Mouse (Mus musculus): ENCODE measurements at regions not wholly inside any gene's neighbourhood (a gene's known extent, or its start where the extent isn't known, plus 50 kb on each side); places are given as distances from the start of the nearest gene placed in this dataset.
A peak's percentile ranks its signal among the peaks of the same experiment; 100 is the strongest.
"Not testable (repeated sequence)": the region's sequence is repeated elsewhere in the genome, so short reads cannot be mapped to it uniquely, and the experiment has no call there.

DNA sequence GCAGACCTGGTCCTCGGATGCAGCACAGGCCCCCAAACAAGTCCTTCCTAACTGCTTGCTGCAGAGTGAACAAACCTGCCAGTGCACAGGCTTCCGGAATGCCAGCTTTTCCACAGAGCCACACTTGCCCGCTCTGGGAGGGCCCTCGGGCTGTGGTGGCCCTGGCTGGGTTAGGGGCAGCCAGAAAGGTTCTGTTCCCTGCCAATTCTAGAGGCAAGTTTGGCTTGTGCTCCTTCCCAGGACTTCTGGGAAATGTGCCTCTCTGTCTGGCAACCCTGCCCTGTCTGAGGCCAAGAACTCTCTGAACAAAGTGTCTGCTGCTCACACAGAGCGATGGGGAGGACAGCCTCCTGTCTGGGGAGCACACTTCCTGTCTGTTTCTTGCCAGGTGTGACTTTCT is 66.4 kb downstream of the Xrcc2 start:
- DNase-seq (ENCODE audit: low spot score), result no peak

- DNase-seq (ENCODE audit: low spot score), result no peak
These were observed 67.5 kb downstream of the Xrcc2 start for GRCm38 (mm10) chr5:25638097-25638496.

- DNase-seq (ENCODE audit: low spot score), result no peak
These were observed 72.6 kb downstream of the Xrcc2 start for GRCm38 (mm10) chr5:25632861-25633535.

- DNase-seq (ENCODE audit: low spot score), result no peak
These were observed 75.9 kb downstream of the Xrcc2 start for GRCm38 (mm10) chr5:25629731-25630130.

DNA sequence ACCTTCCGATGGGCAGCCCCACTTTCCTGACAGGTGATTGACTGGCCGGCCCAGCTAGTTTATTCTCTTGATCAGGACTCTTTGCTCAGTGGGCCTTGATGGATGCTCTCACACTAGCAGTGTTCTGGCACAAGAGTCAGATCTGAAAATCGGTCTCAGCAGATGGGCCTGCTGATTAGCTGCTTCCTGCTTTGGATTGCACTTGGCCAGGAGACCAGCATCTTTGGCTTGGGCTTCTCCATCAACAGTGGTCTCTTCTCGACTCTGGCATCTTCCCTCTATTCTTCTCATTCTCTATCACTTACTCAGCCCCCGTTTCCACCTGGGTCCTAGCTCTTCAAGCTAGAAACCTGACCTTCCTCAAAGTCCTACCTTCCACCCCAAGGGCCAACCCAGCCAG is 77.1 kb downstream of the Xrcc2 start:
- DNase-seq (ENCODE audit: low spot score), result no peak

- no peak for DNase-seq (ENCODE audit: low spot score)
These were observed 78.5 kb downstream of the Xrcc2 start for GRCm38 (mm10) chr5:25627086-25627485.

DNA sequence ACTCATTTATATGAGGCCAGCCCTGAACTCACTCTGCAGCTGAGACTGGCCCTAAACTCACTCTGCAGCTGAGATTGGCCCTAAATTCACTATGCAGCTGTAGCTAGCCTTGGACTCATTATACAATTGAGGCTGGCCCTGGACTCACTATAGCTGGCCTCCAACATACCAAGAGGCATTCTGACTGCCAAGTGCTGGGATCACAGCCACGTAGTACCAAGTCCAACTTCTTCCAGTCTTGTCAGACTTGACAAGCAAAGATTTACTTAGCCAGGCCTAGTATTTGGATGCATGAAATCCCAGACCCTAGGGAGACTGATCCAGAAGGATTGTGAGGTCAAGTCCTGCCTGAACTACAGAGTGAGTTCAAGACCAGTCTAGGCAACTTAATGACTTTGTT is 81.6 kb downstream of the Xrcc2 start:
- no peak for DNase-seq (ENCODE audit: low spot score)

- DNase-seq (ENCODE audit: low spot score), result peak; percentile 12
These were observed 85.8 kb downstream of the Xrcc2 start for GRCm38 (mm10) chr5:25619872-25620271.

- DNase-seq (ENCODE audit: low spot score), result not testable (repeated sequence)
These were observed 86.3 kb downstream of the Xrcc2 start for GRCm38 (mm10) chr5:25619337-25619736.

DNA sequence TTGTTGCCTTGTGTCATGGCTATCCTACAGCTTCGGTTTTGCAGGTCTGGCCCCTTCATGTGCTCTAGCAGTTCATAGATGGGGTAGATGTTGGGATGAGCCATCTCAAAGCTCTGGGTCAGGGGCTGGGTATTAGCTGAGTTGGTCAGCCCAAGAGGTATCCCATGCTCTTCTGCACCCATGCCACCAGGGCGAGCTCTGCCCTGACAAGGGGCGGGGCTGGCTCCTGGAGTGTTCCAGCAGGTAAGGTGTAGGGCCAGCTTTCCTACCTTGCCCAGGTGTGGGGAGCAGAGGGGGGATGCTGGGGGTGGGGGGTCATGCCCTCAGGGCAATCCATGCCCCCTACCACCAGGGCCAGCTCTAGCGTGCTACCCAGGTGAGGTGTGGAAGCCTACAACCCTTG is 91.0 kb downstream of the Xrcc2 start:
- peak; percentile 21 for DNase-seq (ENCODE audit: low spot score)

DNA sequence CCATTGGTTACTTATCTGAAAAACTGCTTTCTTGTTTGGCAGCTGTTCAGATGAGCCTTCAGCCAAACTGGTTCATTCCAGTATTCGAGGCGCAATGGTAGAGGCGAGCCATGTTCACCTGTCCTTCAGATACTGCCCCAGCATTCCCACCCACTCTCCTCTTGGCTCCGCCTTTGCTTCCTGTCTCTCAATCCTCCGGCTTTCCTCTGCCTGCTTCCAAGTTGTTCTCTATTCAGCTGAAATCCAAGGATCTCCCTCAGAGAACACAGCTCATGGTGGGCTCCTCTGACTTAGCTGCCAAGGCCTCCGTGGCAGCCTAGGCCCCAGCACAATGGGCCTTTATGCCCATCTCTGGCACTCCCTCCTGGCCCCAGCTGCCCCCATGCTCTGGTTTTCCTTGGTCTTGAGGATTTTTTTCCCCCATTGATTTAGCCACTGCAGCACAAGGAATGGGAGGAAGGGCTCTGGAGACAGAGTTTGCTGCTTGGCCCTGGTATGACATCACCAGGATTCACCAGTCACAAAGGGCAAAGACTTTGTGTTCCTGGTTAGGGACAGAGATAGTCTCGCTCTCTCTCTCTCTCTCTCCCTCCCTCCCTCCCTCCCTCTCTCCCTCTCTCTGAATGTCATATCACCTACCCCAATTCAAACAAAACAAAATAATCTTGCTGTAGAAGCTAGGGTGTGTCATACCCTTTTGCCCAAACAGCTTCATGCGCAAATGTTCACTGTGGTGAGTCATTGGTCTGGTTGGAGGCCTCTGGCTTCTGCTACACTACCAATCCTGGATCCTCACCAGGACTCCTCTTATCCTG is 91.6 kb downstream of the Xrcc2 start:
- peak; percentile 31 for DNase-seq (ENCODE audit: low spot score)

DNA sequence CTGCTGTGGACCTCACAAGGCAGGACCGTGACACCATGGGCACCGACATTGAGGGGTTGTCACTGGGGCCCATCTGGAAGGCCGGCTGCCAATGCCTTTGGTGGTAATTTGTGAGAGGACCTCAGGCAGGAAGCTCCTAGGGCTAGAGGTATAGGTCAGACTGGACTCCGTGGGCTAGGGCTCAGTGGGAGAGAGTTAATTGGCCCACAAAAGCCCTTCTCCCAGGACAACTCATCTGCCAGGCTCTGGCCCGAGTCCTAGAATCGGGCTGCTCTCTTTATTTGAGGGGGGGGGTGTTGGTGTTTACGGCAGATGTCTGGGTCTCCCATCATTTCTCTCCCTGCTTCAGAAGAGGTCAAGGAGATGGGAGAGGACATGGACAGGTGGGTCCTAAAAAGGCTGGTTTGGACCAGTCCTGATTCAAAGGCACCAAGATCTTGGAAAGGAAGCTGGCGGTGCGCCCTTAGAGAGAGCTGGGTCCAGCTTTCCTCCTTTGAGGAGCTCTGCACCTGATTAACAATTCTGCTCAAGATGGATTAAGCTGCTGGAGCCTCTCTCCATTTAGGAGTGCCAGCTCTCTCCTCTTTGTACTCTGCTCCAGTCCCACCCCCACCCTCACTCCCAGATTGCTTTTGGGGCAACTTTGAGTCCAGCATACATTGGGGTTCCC is 93.5 kb downstream of the Xrcc2 start:
- no peak for DNase-seq (ENCODE audit: low spot score)

GRCm38 (mm10) chr5:25609911-25610310 is 94.0 kb downstream of the Cct8l1 start:
- DNase-seq (ENCODE audit: low spot score), result no peak

GRCm38 (mm10) chr5:25602123-25602522 is 86.3 kb downstream of the Cct8l1 start:
- no peak for DNase-seq (ENCODE audit: low spot score)

GRCm38 (mm10) chr5:25599363-25599762 is 83.5 kb downstream of the Cct8l1 start:
- no peak for DNase-seq (ENCODE audit: low spot score)

DNA sequence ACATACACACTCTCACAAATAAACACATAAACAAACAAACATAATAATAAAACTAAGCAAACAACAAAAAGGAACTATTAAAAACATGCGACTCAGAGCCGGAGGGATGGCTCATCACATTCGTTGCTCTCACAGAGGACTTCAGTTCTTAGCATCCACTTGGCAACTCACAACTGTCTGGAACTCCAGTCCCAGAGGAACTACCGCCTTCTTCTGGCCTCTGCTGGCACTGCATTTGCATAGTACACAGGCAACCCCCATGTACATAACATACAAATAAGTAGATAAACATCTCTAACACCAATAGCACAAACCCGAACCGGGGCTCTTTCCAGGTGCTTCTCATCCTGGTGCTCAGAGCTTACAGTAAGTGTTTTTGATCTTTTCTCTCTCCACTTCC is 81.9 kb downstream of the Cct8l1 start:
- DNase-seq (ENCODE audit: low spot score), result no peak

GRCm38 (mm10) chr5:25591709-25592108 is 75.8 kb downstream of the Cct8l1 start:
- no peak for DNase-seq (ENCODE audit: low spot score)

Measured in urinary bladder, postnatal 25 days (tissue).